Mouse (Mus musculus) embryonic fibroblast, embryonic 13.5 days (primary cell): ENCODE measurements around the gene Acsbg1. TPM values are rescaled to one million over a fixed set of nuclear protein-coding genes. Genes with fewer than 3 reads are reported as not detected.

ENCODE experiments used
- H3K27ac ChIP-seq: 2 replicates; pipeline ENCODE4 v1.5.1; 2012; ENCODE audit warnings: low read length, control low read depth, inconsistent platforms; ENCODE audit not compliant: insufficient read depth
- H3K4me1 ChIP-seq: 2 replicates; pipeline ENCODE4 v1.6.1; 2011; ENCODE audit warnings: low read length; ENCODE audit not compliant: control insufficient read depth, insufficient read depth
- H3K4me3 ChIP-seq: 2 replicates; pipeline ENCODE4 v1.5.1; 2011; ENCODE audit warnings: mild to moderate bottlenecking, control low read depth, low read length; ENCODE audit not compliant: insufficient read depth
- CTCF ChIP-seq: IDR thresholded peaks from 2 replicates; pipeline ENCODE4 v1.5.1; 2011; ENCODE audit warnings: mild to moderate bottlenecking, control low read depth, low read length, moderate library complexity, borderline replicate concordance; ENCODE audit not compliant: insufficient read depth
- POLR2A ChIP-seq: IDR thresholded peaks from 2 replicates; pipeline ENCODE4 v1.6.1; 2011; ENCODE audit warnings: low read depth, mild to moderate bottlenecking, control low read depth, low read length, moderate library complexity
- polyA plus RNA-seq: library from polyadenylated mRNA; stranded (reverse); fragments of >200 nt; gene quantifications from 2 replicates; pipeline ENCODE4 v1.2.4, GENCODE M21; 2011; ENCODE audit warnings: low read depth; ENCODE audit not compliant: missing spikeins, insufficient read length

Gene Acsbg1
- polyA plus RNA-seq, 1 experiment = 0.56 TPM

DNA sequence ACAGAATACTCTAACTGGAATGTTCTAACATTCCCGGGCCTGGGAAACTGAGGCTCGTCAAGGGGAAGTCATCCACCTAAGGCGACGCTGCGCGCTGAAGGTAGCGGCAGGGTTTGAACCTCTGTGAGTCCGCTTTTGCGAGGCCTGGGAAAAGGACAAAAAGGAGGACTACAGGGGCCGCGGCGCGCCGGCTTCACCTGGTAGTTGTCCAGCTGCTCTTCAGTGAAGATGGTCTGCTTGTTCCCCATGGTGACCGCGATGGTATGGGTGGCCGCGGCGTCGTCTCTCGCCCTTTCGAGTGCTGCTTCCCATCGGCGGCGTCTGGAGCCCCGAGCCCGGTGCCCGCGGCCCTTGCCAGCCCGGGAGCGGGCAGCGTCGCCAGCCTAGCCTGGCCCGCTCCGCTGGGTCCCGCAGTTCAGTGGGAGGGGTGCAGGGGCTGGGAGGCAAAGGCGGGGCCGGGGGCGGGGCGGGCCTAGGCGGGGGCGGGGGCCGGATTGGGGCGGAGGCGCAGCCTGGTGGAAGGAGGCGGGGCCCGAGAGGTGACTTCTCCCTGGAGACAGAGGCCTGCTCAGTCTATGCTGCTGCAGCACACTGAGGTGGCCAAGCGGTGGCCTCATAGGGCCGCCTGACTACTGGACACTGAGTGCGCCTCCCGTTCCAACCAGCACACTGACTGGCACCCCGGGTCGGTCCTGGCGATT, 101.7 kb downstream of the Acsbg1 start, which contains the start of gene Cib2:
Gene Cib2 (minus strand): TSS at position 448 of the 701 bp plus-strand sequence.
- Histone ChIP-seq H3K4me1 (no peaks in the 10 kb centered on the region), H3K4me3 (peak within 1 kb of the TSS; percentile 46), H3K27ac (no peak within 1 kb of the TSS)
- TF ChIP-seq POLR2A (peak; percentile 59; the same call in 1 of the 2 replicates), CTCF (0 out of 2 replicates have a peak, but pooled peaks have one; percentile 21)

DNA sequence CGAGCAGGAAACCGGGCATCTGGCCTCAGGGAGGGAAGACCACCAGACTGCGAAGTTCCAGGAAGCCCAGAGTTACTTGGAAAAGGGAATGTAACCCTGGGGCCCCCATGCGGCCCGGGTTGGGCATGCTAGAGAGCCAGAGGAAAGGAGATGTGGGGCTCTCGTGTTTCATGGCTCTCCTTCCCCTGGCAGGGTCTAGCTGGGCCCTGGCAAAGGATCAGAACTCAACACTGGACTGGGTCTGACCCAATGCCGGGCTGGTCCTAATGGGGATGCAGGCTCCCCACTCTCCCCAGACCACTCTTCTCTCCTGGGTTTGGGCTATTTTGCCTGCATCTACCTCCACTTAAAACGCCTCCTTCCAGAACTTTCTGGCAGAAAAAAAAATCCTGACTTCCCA, 102.9 kb downstream of the Acsbg1 start:
- Histone ChIP-seq H3K27ac (no peak overlapping the region), H3K4me1 (no peaks in the 10 kb centered on the region), H3K4me3 (no peak overlapping the region)
- TF ChIP-seq CTCF (no peak), POLR2A (no peak)

DNA sequence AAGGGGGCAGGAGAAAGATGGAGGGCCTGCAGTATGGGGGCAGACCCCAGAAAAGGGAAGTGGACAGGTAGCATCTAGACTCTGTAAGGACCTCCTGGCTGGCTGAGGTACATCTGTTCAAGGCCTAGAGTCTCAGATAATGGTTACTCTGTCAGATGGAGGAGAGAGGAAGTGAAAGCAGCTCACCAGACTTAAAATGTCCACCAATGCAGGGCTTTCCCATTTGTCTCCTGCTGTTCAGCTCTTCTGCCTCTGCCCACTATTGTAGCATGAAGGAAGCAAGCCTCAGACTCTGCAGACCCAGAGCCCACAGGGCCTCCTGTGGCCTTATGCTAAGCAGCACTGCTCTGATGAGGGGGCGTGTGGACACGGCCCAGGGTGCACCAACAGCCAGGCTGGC, 106.6 kb downstream of the Acsbg1 start:
- no peak overlapping the region for H3K27ac ChIP-seq
- H3K4me3 ChIP-seq = no peak overlapping the region
- no peak for TF ChIP-seq POLR2A
- no peak for TF ChIP-seq CTCF
- no peaks in the 10 kb centered on the region for H3K4me1 ChIP-seq

Other genes starting within 250 kb of the Acsbg1 start
- gene Dmxl2, start 160.2 kb downstream of the Acsbg1 start, polyA plus RNA-seq = 6.0 and 6.4 TPM in 2 replicates
- gene Sh2d7, start 122.9 kb downstream of the Acsbg1 start, polyA plus RNA-seq = not detected in 2 replicates
- 6.0 and 7.6 TPM in 2 replicates for gene Cib2, start 101.7 kb downstream of the Acsbg1 start, polyA plus RNA-seq
- gene Idh3a, start 75.5 kb downstream of the Acsbg1 start, polyA plus RNA-seq = 84.8 and 95.7 TPM in 2 replicates
- gene Dnaja4, start 37.0 kb upstream of the Acsbg1 start, polyA plus RNA-seq = 14.7 and 16.3 TPM in 2 replicates
- 80.0 and 81.6 TPM in 2 replicates for gene Wdr61, start 72.6 kb upstream of the Acsbg1 start, polyA plus RNA-seq
- gene Crabp1, start 102.9 kb upstream of the Acsbg1 start, polyA plus RNA-seq = 344 and 514 TPM in 2 replicates
- 70.4 and 78.4 TPM in 2 replicates for gene Ireb2, start 201.9 kb upstream of the Acsbg1 start, polyA plus RNA-seq